Mouse (Mus musculus): ENCODE measurements around the gene Itga8.
A peak's percentile ranks its signal among the peaks of the same experiment; 100 is the strongest.

The Itga8 gene

GRCm38 (mm10) chr2:12301431-12302170 is at the start of gene Itga8:
Gene Itga8 (minus strand): TSS chr2:12301922.
- DNase-seq: peak; percentile 26 to 27

- no peak for DNase-seq
Observed at GRCm38 (mm10) chr2:12348914-12349313, 47.2 kb upstream of the Itga8 start.

GRCm38 (mm10) chr2:12331962-12332361 is 30.2 kb upstream of the Itga8 start:
- DNase-seq: no peak

GRCm38 (mm10) chr2:12329620-12330019 is 27.9 kb upstream of the Itga8 start:
- no peak for DNase-seq

- DNase-seq: no peak
Observed at GRCm38 (mm10) chr2:12329068-12329407, 27.3 kb upstream of the Itga8 start.

- DNase-seq: no peak
Observed at GRCm38 (mm10) chr2:12328355-12329067, 26.8 kb upstream of the Itga8 start.

- DNase-seq: no peak
Observed at GRCm38 (mm10) chr2:12327691-12328354, 26.1 kb upstream of the Itga8 start.

- peak; percentile 24 to 34 for DNase-seq
Observed at GRCm38 (mm10) chr2:12327216-12327615, 25.5 kb upstream of the Itga8 start.

- no peak for DNase-seq
Observed at GRCm38 (mm10) chr2:12325868-12326267, 24.1 kb upstream of the Itga8 start.

- DNase-seq: no peak
Observed at GRCm38 (mm10) chr2:12325417-12325816, 23.7 kb upstream of the Itga8 start.

GRCm38 (mm10) chr2:12320914-12321313 is 19.2 kb upstream of the Itga8 start:
- no peak for DNase-seq

GRCm38 (mm10) chr2:12318715-12319114 is 17.0 kb upstream of the Itga8 start:
- DNase-seq: no peak

- no peak for DNase-seq
Observed at GRCm38 (mm10) chr2:12318036-12318435, 16.3 kb upstream of the Itga8 start.

- no peak for DNase-seq
Observed at GRCm38 (mm10) chr2:12317343-12317742, 15.6 kb upstream of the Itga8 start.

- DNase-seq: no peak
Observed at GRCm38 (mm10) chr2:12316361-12316760, 14.6 kb upstream of the Itga8 start.

GRCm38 (mm10) chr2:12314028-12314427 is 12.3 kb upstream of the Itga8 start:
- DNase-seq: no peak

- DNase-seq: no peak
Observed at GRCm38 (mm10) chr2:12308466-12308865, 6.7 kb upstream of the Itga8 start.

GRCm38 (mm10) chr2:12307311-12307710 is 5.6 kb upstream of the Itga8 start:
- DNase-seq: no peak

GRCm38 (mm10) chr2:12305064-12305650 is 3.4 kb upstream of the Itga8 start:
- no peak for DNase-seq

- DNase-seq: no peak
Observed at GRCm38 (mm10) chr2:12300449-12301228, 1.1 kb downstream of the Itga8 start.

GRCm38 (mm10) chr2:12297287-12297686 is 4.4 kb downstream of the Itga8 start:
- DNase-seq: no peak

- no peak for DNase-seq
Observed at GRCm38 (mm10) chr2:12295150-12295549, 6.6 kb downstream of the Itga8 start.

- DNase-seq: no peak
Observed at GRCm38 (mm10) chr2:12294060-12294459, 7.7 kb downstream of the Itga8 start.

Measured in thymus, adult 18-20 months (tissue).